Mouse (Mus musculus): ENCODE data around the gene Plac9b. TPM values are rescaled to one million over a fixed set of nuclear protein-coding genes. Genes with fewer than 3 reads are reported as not detected.
"Not testable (repeated sequence)": the region's sequence is repeated elsewhere in the genome, so short reads cannot be mapped to it uniquely, and the experiment has no call there.

The Plac9b gene
- polyA plus RNA-seq, 1 experiment from 2014 or later = 8.6 TPM

DNA sequence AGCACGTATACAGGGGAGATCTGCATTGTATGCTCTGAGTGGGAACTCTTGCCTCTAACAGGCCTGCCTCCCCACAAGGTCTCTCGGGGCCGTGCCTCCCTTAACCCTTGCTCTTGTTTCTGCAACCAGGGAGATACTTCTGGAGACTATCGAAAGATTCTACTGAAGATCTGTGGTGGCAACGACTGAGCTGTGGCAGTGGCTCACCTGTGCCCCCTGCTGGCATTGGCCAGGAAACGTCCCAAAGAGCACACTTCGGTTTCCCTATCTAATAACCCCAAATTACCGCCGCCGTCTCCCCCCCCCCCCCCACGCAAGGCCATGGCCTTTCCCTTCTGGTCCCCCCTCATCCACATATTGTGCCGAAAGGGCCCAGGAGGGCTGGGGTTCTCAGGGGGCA, 17.0 kb downstream of the Plac9b start:
- H3K4me1 ChIP-seq (ENCODE audit: insufficient read depth); H3K36me3 ChIP-seq (replicated peaks; ENCODE audit: insufficient read depth, low read length); ATAC-seq; H3K27ac ChIP-seq (ENCODE audit: low read depth); H3K9ac ChIP-seq (replicated peaks); DNase-seq; H3K4me3 ChIP-seq (ENCODE audit: low read depth, low read length); H3K4me2 ChIP-seq (ENCODE audit: low read depth, low read length); H3K9me3 ChIP-seq (ENCODE audit: low read length); H3K27me3 ChIP-seq (ENCODE audit: insufficient read depth, low read length): not testable (repeated sequence)
- no CpG with 5 or more reads among the region's 12 CpGs for WGBS (ENCODE audit: insufficient replicate concordance)

DNA sequence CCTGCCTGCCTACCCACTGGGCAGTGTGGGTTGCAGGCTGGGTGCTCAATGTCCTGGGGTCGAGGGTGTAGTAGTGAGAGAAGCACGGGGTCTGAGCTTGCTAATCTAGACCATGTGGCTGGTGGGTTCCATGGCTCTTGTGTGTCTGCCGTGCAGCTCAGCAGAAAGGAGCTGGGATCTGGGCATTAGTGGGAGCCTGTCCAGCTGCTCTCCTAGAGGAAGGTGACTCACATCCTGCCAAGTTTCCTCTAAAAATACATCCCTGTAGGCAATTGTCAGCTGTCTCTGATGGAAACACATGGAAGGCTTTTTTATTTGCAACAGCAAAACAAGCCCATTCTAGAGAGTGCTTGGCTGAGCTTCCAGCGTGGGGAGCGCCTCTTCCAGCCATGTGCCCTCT, 19.9 kb downstream of the Plac9b start:
- WGBS (ENCODE audit: insufficient replicate concordance) = no CpG with 5 or more reads among the region's 5 CpGs
- DNase-seq; H3K9ac ChIP-seq (replicated peaks); H3K27me3 ChIP-seq (ENCODE audit: insufficient read depth, low read length); H3K4me1 ChIP-seq (ENCODE audit: insufficient read depth); ATAC-seq; H3K36me3 ChIP-seq (replicated peaks; ENCODE audit: insufficient read depth, low read length); H3K9me3 ChIP-seq (ENCODE audit: low read length); H3K4me2 ChIP-seq (ENCODE audit: low read depth, low read length); H3K27ac ChIP-seq (ENCODE audit: low read depth); H3K4me3 ChIP-seq (ENCODE audit: low read depth, low read length): not testable (repeated sequence)

DNA sequence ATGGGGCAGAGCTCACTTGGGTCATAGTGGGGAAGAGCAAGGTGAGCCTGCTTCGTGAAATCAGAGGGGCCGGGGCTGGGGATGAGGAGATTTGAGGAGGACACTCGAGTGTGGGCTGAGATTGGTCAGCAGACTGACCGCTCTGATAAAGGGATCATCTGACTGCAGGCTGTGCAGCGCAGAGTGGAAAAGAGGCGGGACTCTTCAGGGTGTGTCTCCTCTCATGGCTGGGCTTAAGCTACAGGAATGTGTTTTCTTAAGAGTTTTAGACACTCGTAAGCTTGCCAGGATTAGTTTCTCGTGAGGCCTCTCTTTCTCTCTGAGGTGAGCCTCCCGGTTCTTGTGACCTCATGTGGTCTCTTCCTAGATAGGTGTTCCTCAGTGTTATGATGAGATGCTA, 21.1 kb downstream of the Plac9b start:
- DNase-seq; H3K36me3 ChIP-seq (replicated peaks; ENCODE audit: insufficient read depth, low read length); H3K9ac ChIP-seq (replicated peaks); H3K4me3 ChIP-seq (ENCODE audit: low read depth, low read length); H3K4me1 ChIP-seq (ENCODE audit: insufficient read depth); H3K27me3 ChIP-seq (ENCODE audit: insufficient read depth, low read length); H3K4me2 ChIP-seq (ENCODE audit: low read depth, low read length); H3K9me3 ChIP-seq (ENCODE audit: low read length); H3K27ac ChIP-seq (ENCODE audit: low read depth); ATAC-seq: not testable (repeated sequence)
- WGBS (ENCODE audit: insufficient replicate concordance) = no CpG with 5 or more reads among the region's 9 CpGs

DNA sequence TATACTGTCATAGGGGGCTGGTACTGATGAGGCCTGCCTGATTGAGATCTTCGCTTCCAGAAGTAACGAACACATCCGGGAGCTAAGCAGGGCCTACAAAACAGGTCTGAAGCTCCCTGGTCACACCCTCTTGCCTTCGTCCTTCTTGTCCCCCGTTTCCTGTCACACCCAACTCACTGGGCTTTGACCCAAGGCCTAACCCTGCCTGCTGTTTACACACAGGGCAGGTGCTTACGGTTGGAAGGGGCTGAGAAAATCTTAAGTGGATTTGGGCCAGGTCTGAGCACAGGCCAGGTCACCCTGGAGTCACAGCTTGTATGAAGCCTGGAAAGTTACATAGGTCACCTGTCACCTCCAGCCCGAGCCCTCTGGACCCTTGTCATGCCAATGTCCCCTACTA, 26.2 kb downstream of the Plac9b start:
- H3K4me2 ChIP-seq (ENCODE audit: low read depth, low read length); H3K27me3 ChIP-seq (ENCODE audit: insufficient read depth, low read length); H3K9ac ChIP-seq (replicated peaks); H3K36me3 ChIP-seq (replicated peaks; ENCODE audit: insufficient read depth, low read length); H3K4me3 ChIP-seq (ENCODE audit: low read depth, low read length); ATAC-seq; H3K27ac ChIP-seq (ENCODE audit: low read depth); DNase-seq; H3K9me3 ChIP-seq (ENCODE audit: low read length); H3K4me1 ChIP-seq (ENCODE audit: insufficient read depth): not testable (repeated sequence)
- no CpG with 5 or more reads among the region's 7 CpGs for WGBS (ENCODE audit: insufficient replicate concordance)

DNA sequence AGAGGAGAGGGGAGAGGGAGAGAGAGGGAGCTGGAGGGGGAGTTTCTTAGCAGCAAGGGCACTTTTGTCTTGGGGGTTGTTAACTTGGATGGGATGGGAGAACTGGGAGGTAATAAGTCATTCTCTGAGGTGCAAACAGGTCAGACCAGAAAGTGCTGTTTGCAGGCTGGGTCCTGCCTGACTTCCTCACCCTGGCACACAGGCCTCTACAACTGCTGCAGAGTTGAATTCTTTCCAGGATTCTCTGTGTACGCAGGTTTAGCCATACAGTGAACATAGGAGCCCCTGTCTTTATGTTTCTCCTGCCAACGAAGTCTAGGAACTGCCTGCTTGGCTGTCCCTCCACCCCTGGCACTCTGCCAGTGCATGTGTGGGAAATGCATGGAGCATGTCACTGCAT, 35.2 kb downstream of the Plac9b start:
- not testable (repeated sequence) for H3K27ac ChIP-seq (ENCODE audit: low read depth); H3K36me3 ChIP-seq (replicated peaks; ENCODE audit: insufficient read depth, low read length); H3K4me2 ChIP-seq (ENCODE audit: low read depth, low read length); DNase-seq; H3K27me3 ChIP-seq (ENCODE audit: insufficient read depth, low read length); ATAC-seq; H3K4me3 ChIP-seq (ENCODE audit: low read depth, low read length); H3K4me1 ChIP-seq (ENCODE audit: insufficient read depth); H3K9ac ChIP-seq (replicated peaks); H3K9me3 ChIP-seq (ENCODE audit: low read length)
- WGBS (ENCODE audit: insufficient replicate concordance) = no CpG with 5 or more reads among the region's 2 CpGs

DNA sequence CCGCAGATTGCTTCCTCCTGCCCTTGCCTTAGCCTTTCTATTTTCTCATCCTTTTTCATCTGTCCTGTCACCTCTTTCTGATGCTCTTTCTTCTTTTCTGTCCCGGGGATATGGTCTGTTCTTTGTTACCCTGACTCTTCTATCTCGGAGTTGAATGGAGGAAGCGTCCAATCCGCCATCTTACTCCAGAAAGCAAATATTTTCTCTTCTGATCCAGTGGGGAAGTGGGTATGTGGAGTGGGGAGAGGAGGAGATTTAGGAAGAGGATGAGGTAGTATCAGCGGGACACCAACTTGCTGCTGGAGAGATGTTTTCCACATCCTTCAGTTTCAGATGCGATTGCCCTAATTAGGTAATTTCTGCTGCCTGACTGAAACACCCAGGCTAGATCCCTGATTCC, 63.2 kb downstream of the Plac9b start:
- ATAC-seq = not testable (repeated sequence)
- no CpG with 5 or more reads among the region's 7 CpGs for WGBS (ENCODE audit: insufficient replicate concordance)

DNA sequence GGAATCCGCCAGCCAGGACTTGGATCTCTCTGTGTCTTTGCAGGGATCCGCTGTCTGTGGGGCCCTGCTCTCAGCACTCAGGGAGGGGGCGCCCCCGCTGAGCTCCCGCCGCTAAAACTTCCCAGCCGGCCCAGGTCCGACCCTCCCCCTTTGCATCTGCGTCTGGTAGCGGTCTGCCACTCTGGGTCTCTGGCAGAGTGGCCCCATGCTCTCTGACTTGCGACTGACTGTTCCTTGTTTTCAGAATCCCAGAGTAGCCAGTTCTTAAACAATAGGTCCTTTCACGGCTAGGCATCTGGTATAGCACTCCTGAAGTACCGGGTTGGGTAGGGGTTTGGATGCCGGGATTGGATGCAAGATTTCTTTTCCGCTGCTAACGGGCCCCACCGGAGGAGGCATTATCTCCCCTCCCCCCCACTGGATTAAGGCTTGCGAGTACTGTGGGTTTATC, 63.7 kb downstream of the Plac9b start:
- not testable (repeated sequence) for H3K27ac ChIP-seq (ENCODE audit: low read depth); H3K9me3 ChIP-seq (ENCODE audit: low read length); H3K4me3 ChIP-seq (ENCODE audit: low read depth, low read length); H3K9ac ChIP-seq (replicated peaks); H3K4me1 ChIP-seq (ENCODE audit: insufficient read depth); H3K4me2 ChIP-seq (ENCODE audit: low read depth, low read length); H3K27me3 ChIP-seq (ENCODE audit: insufficient read depth, low read length); H3K36me3 ChIP-seq (replicated peaks; ENCODE audit: insufficient read depth, low read length); ATAC-seq; DNase-seq
- no CpG with 5 or more reads among the region's 18 CpGs for WGBS (ENCODE audit: insufficient replicate concordance)

More for the DNA sequence above, 63.2 kb downstream of the Plac9b start:
- not testable (repeated sequence) for H3K9ac ChIP-seq (replicated peaks); H3K36me3 ChIP-seq (replicated peaks; ENCODE audit: insufficient read depth, low read length); H3K4me3 ChIP-seq (ENCODE audit: low read depth, low read length); H3K27me3 ChIP-seq (ENCODE audit: insufficient read depth, low read length); H3K4me1 ChIP-seq (ENCODE audit: insufficient read depth); H3K27ac ChIP-seq (ENCODE audit: low read depth); H3K4me2 ChIP-seq (ENCODE audit: low read depth, low read length); H3K9me3 ChIP-seq (ENCODE audit: low read length); DNase-seq

DNA sequence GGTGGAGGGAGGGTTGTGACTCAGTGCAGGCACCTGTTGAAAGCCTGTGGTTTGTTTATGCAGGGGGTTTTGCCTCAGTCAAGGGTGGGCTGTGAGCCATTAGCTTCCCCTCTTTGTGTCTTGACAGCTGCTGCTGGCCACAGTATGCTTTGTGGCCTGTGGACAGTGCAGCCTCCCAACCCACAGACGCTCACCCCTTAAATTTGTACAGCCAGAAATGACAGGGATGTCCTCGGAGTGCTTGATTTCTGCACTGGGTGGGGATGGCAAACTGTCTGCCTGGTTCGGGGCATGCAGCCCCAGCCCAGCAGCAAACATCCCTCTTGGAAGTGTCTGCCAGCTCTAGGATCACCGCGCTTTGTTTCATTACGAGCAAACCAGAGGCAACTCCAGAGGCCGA, 64.1 kb downstream of the Plac9b start, which contains the start of gene Duxbl2:
Gene Duxbl2 (plus strand): TSS at position 200 of the 400 bp plus-strand sequence.
- ATAC-seq; H3K27ac ChIP-seq (ENCODE audit: low read depth); H3K27me3 ChIP-seq (ENCODE audit: insufficient read depth, low read length); H3K9me3 ChIP-seq (ENCODE audit: low read length); H3K36me3 ChIP-seq (replicated peaks; ENCODE audit: insufficient read depth, low read length); H3K4me3 ChIP-seq (ENCODE audit: low read depth, low read length); DNase-seq; H3K9ac ChIP-seq (replicated peaks); H3K4me1 ChIP-seq (ENCODE audit: insufficient read depth); H3K4me2 ChIP-seq (ENCODE audit: low read depth, low read length): not testable (repeated sequence)
- WGBS (ENCODE audit: insufficient replicate concordance) = no CpG with 5 or more reads among the region's 7 CpGs

Other genes with a start within 250 kb of the Plac9b start
- gene Cphx1, start 244.2 kb downstream of the Plac9b start, polyA plus RNA-seq (2015; fragmentation: Nextera tagmentation; extraction: Ambion mirVana) = 0.06 and 0.12 TPM in 2 replicates
- not detected in 2 replicates for gene Duxbl1, start 203.9 kb downstream of the Plac9b start, polyA plus RNA-seq (2015; fragmentation: Nextera tagmentation; extraction: Ambion mirVana)
- gene Gm9780, start 139.8 kb downstream of the Plac9b start, polyA plus RNA-seq (2015; fragmentation: Nextera tagmentation; extraction: Ambion mirVana) = 5.4 and 7.9 TPM in 2 replicates
- 34.7 and 41.0 TPM in 2 replicates for gene Tmem254c, start 115.1 kb downstream of the Plac9b start, polyA plus RNA-seq (2015; fragmentation: Nextera tagmentation; extraction: Ambion mirVana)
- gene Cphx2, start 101.0 kb downstream of the Plac9b start, polyA plus RNA-seq (2015; fragmentation: Nextera tagmentation; extraction: Ambion mirVana) = not detected in 2 replicates
- not detected in 2 replicates for gene Cphx3, start 100.2 kb downstream of the Plac9b start, polyA plus RNA-seq (2015; fragmentation: Nextera tagmentation; extraction: Ambion mirVana)
- gene Duxbl2, start 64.1 kb downstream of the Plac9b start, polyA plus RNA-seq (2015; fragmentation: Nextera tagmentation; extraction: Ambion mirVana) = 0.08 TPM in 1 of 2 replicates, not detected in the other
- gene Tmem254b, start 24.6 kb upstream of the Plac9b start, polyA plus RNA-seq (2015; fragmentation: Nextera tagmentation; extraction: Ambion mirVana) = 30.3 and 32.9 TPM in 2 replicates
- not detected in 2 replicates for gene Duxbl3, start 75.5 kb upstream of the Plac9b start, polyA plus RNA-seq (2015; fragmentation: Nextera tagmentation; extraction: Ambion mirVana)